Mouse (Mus musculus): ENCODE measurements around the gene Calm3.

- no peak for TF ChIP-seq CTCF (IDR thresholded peaks at IDR 0.05; ENCODE audit: low read depth)
- TF ChIP-seq EP300 (IDR thresholded peaks at IDR 0.05; ENCODE audit: low read depth): no peak
Observed at GRCm38 (mm10) chr7:16872478-16872877, 51.4 kb downstream of the Calm3 start.

Measured in heart, postnatal 0 days (tissue).